Mouse (Mus musculus) ovary, postnatal 14 days (tissue): Measurements from ENCODE around the gene Msi2.

Experiments used
- DNase-seq: peaks from one replicate; pipeline ENCODE4 v3.0.0; 2022; ENCODE audit warnings: low spot score

Gene Msi2

DNA sequence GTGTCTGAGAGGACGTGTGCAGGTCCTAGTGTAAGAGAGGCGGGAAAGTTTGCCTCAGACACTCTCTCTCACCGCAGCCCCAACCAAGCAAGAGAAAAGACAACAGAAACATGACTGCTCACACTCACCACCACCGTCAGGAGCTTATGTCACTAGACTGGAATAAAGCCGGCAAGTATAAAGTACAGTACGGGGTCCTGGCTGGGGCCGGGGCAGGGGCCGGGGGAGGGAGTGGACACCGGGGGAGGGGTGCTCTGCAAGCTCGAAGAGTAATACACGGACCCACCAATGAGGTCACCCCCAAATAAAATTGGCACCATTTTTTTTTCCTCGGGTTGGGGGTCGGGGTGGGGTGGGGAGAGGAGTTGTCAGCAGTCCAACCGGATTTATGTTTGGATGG lies 354.8 kb downstream of the Msi2 start:
- DNase-seq = no peak

DNA sequence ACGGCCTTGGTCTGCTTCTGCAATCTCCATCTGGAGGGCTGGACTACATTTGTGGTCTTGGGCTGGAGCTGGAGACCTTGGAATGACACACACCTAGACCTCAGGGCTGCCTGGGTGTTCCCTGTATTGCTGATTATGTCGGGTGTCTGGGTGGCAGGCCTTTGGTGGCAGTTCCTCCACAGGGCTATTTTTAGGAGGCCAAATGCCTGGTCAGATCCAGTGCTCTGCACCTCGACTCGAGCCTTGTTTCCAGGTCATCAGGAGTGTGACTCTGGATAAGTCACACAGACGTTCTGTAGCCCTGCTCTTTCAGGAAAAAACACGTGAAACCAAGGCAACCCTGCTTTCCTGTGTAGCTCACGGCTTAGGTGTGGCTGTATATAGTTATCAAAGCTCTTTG lies 358.6 kb downstream of the Msi2 start:
- DNase-seq = no peak

GRCm38 (mm10) chr11:88357325-88357724 lies 361.0 kb downstream of the Msi2 start:
- no peak for DNase-seq

DNA sequence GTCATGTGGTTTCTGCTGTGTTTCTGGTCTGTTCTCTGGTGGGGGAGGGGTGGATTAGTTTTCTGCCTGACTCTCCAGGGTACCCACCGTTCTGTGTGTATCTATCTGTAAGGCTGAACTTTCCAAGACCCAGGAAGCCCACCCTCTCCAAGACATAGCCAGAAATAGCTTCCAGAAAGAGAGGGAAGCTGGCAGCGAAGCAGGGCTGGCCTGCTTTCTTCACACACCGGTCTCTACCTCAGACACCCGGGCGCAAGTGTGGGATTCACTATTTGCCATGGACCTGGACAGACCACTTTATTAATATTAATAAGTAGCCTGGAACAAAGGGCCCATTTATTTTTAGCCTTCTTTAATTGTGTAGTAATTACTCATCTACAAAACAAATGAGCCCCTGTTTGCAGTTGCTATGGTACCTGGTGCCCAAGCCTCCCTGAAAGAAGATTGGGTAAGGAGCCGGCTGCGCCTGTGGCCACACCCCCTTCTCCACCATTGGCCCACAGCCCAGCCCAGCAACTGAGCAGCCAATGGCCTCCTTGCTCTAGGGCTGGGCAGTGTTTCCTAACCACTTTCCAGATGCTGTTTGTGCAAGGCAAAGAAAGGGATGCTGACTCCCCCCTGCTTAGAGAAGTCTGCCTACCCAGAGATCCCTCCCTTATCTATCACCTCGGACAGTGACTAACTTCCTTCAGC lies 361.6 kb downstream of the Msi2 start:
- DNase-seq = peak; percentile 44

- DNase-seq = no peak
Measured at GRCm38 (mm10) chr11:88356016-88356415, 362.3 kb downstream of the Msi2 start.

DNA sequence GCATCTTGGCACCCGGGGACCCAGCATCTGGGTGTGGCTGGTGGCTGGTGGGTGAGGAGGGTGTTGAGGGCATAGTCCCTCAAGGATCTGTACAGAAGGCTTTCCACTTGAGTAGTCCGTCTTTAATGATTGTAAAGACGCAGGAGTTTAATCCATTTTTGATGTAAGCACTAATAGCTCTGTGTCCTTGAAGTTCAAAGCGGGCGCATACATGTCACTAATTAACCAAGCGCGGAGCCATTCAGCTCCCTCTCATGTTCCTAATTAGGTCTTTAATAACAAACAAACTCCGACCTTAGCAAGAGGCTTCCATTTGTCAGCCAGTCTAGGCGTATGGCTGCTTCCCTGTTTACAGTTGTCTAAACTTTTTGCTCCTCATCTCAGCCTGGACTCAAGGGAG lies 363.5 kb downstream of the Msi2 start:
- no peak for DNase-seq

GRCm38 (mm10) chr11:88351722-88352473 lies 366.4 kb downstream of the Msi2 start:
- no peak for DNase-seq

DNA sequence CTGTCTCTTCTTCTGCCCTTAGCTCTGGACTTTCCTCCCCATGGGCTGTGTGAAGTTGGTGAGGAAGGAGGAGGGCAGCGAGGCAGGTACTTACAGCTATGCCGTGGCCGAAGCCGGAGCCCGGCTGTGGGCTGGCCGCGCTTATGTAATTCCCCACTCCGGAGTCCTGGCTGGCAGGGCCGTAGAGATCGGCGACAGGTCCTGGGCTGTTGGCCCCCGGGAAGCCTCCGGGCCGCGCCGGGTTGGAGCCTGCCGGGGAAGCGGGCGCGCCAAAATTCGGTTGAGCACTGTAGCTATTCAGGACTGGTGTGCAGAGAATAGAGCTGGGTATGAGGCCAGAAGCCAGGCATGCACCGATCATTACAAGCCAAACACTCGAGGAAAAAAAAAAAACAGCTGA lies 369.6 kb downstream of the Msi2 start:
- DNase-seq = no peak

- DNase-seq = no peak
Measured at GRCm38 (mm10) chr11:88348056-88348455, 370.3 kb downstream of the Msi2 start.

GRCm38 (mm10) chr11:88346066-88346465 lies 372.2 kb downstream of the Msi2 start:
- no peak for DNase-seq

DNA sequence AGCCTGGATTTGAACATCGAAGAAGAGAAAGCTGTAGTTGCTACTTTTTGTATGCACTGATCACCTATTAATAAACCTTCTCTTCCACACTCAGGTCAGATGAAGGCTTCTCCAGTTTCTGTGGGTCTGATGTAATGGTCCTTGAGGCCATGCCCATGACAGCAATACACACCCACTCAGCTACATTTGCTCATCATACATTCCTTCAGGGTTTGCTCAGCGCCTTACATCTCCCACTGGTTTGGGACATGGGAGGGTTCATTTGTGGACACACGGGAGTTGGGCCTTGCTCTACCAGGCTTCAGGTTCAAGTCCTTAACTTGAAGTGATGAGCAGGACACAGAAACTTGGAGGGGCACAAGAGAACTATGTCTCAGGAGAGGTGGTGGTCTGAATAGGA lies 380.4 kb downstream of the Msi2 start:
- DNase-seq = no peak

- no peak for DNase-seq
Measured at GRCm38 (mm10) chr11:88334893-88335292, 383.4 kb downstream of the Msi2 start.

GRCm38 (mm10) chr11:88332309-88332934 lies 385.9 kb downstream of the Msi2 start:
- DNase-seq = no peak

DNA sequence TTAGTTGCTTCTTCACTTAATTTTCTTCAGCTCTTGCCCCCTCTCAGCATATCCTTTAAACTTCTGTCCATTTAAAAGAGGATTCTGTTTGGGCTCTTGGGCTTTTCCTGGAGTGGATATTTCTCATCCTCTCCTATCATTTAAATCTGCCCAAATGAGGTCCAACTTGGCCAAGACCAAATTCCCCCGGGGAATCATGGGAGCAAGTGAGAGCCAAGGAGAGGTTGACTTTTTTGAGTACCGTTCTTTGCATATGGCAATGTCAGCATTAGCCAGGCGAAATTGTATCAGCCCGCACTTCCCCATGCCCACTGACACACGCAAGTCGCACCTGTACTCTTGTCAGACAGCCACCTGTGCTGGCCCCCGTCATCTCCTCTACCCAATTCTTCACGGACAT lies 386.6 kb downstream of the Msi2 start:
- no peak for DNase-seq

GRCm38 (mm10) chr11:88330799-88331198 lies 387.5 kb downstream of the Msi2 start:
- peak; percentile 50 for DNase-seq

DNA sequence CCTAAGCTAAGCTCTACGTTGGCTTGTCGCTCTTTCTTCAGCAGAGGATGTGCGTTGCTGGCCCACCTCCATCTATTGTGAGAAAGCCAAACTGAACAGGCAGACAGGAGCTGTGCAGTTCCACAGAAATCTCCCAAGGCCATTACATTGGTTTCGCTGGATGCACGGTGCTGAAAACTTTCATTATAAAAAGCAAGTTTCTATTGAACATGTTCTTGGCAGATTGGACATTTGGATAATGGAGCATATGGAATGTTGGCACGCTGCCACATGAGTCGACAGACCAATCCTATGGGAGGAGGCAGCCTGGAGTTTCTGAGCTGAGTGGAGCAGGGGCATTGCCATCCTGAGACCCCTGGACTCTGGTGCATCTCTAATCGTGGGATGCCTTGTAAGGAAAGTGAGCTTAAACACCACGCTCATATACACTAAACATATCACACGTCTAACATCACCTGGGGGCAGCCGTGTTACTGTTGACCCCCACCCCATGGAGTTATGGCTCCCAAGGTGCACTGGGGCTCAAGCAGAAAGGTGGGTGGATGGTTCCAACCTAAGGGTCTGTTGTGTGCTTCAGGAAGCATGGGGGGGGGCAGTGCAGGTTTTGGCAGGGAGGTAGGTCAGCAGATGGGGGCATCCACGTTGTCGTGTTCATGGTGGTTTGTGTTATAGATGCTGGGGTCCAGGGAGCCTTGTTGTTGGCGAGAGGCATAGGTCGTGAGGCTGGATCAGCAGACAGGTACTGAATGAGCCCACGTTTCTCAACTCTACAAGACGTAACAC lies 389.3 kb downstream of the Msi2 start:
- no peak for DNase-seq

- no peak for DNase-seq
Measured at GRCm38 (mm10) chr11:88327016-88327415, 391.3 kb downstream of the Msi2 start.

GRCm38 (mm10) chr11:88318850-88319249 lies 399.5 kb downstream of the Msi2 start:
- DNase-seq = no peak

DNA sequence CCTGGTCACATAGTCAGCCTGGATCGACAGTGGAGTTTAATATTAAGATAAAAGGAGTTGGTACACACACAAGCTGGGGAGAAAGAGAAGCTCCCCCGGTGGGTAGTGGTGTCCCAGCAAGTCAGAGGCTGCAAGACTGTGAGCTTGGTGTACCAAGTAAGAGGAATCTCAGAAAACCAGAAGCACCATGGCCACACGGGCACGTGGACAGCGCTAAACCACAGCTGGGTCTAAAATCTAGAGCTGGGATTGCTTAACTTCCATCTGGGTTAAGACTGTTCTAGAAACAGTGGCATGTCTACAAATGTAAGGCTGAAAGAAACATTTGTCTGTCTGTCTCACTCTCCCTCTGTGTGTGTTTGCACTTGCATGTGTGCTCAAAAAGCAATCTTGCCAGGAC lies 402.9 kb downstream of the Msi2 start:
- no peak for DNase-seq

DNA sequence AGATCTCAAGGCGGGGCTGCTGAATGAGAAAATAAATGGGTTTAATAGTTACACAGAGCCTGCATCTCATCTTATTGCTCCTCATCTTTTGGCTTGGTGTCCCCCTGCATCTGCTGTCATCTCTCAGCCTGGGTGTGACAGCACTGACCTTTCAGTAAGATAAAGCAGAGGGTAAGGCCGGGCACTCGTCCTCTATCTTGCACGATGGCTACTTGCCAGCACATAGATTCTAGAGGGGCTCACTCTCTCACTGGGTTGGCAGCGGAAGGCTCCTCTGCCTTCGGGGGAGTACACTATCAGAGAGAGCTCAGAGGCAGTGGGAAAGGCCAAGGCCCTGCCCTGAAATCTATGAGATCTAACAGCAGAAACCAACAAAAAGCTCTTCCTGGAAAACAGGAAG lies 403.8 kb downstream of the Msi2 start:
- DNase-seq = no peak

DNA sequence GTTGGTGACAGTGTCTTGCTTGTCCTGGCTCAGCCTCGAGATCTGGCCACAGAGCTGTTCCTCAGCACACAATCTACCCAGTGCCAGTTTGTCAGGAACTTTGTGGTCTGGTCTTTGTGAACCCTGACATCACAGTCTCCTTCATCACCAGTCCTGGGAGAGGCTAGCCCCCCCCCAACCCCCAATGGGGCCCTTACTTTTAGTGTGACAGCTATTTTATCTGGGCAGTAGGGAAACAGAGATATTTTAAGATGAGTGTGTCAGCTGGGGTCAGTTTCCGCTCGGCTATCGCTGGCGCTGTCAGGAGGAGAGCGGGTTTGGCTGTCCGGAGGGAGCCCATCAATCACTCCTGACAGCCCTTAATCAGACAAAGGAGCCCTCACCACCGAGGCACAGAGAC lies 404.8 kb downstream of the Msi2 start:
- no peak for DNase-seq

GRCm38 (mm10) chr11:88311606-88312005 lies 406.7 kb downstream of the Msi2 start:
- DNase-seq = no peak

DNA sequence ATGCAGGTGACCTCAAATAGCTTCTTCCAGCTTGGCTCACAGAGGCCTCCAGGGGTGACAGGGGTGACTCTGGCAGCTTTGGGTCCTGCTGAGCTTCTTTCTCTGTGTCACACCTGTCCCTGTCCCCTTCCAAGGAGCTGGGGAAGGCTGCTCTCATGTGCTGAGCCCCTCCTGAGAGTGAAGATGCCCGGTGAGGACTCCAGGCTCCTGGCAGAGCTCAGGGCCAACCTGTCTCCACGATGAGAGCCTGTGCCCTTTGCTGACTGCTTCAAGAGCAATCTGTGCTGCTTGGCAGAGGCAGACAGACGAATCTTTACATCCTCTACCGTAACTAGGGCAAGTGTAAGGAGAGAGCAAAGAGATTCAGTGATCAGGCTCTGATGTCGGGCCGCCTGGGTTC lies 407.5 kb downstream of the Msi2 start:
- no peak for DNase-seq
